Comparison of ENCODE assay signal across 7 mouse cellular contexts in genomic region chr19:6341453-6342077, GRCm38 (mm10). TPM values are rescaled to one million over a fixed set of nuclear protein-coding genes. Genes with fewer than 3 reads are reported as not detected.
DNase-seq lines count a peak whose midpoint lies in the region; ATAC-seq and TF ChIP-seq lines count a peak whose summit lies in the region.

No protein-coding gene starts in this region.

- no peak for TF ChIP-seq CTCF in embryonic fibroblast, embryonic 13.5 days (IDR thresholded peaks at IDR 0.05; ENCODE audit: borderline replicate concordance, insufficient read depth, low read length)

- DNase-seq in lung, adult 18-20 months: no peak
- no peak for DNase-seq in limb, embryonic 10.5 days (ENCODE audit: low spot score)
- DNase-seq in splenic B cell, adult 2 months (ENCODE audit: low read depth, low spot score): peak; percentile 73
- DNase-seq in ovary, postnatal 36 days (ENCODE audit: low spot score): no peak

- H3K27me3 ChIP-seq in lung, embryonic 15.5 days: no peaks in the 10 kb centered on the region
- no peaks in the 10 kb centered on the region for H3K27me3 ChIP-seq in limb, embryonic 10.5 days (ENCODE audit: low read depth, poor library complexity, severe bottlenecking)
- H3K27me3 ChIP-seq in splenic B cell, adult 2 months (ENCODE audit: control insufficient read depth, insufficient read depth, low read length, poor library complexity, severe bottlenecking): no peaks in the 10 kb centered on the region

- no peak for TF ChIP-seq POLR2A in embryonic fibroblast, embryonic 13.5 days (IDR thresholded peaks at IDR 0.05; ENCODE audit: low read depth, low read length)

- H3K9ac ChIP-seq in lung, embryonic 15.5 days: peak overlapping the region; percentile 53

- peak overlapping the region; percentile 61 for H3K4me3 ChIP-seq in lung, embryonic 15.5 days
- peak overlapping the region; percentile 61 for H3K4me3 ChIP-seq in embryonic fibroblast, embryonic 13.5 days (ENCODE audit: insufficient read depth, low read length)
- H3K4me3 ChIP-seq in limb, embryonic 10.5 days: peak overlapping the region; percentile 82

- 11% methylated on average over 22 of the region's 23 CpGs for WGBS in lung, embryonic 15.5 days
- 13% methylated on average over 23 of the region's 23 CpGs for WGBS in limb, embryonic 10.5 days

- ATAC-seq in lung, embryonic 15.5 days (ENCODE audit: borderline replicate concordance, extremely low read depth, low FRiP score, low TSS enrichment): no peak; the same call in 1 of the 2 replicates
- no peak for ATAC-seq in megakaryocyte progenitor cell, adult 5-6 weeks (replicated peaks; ENCODE audit: poor library complexity)

- no peaks in the 10 kb centered on the region for H3K9me3 ChIP-seq in lung, embryonic 15.5 days
- H3K9me3 ChIP-seq in limb, embryonic 10.5 days (replicated peaks): no peaks in the 10 kb centered on the region

- peaks cover 23% of the 10 kb centered on the region for H3K4me1 ChIP-seq in lung, embryonic 15.5 days
- H3K4me1 ChIP-seq in embryonic fibroblast, embryonic 13.5 days (ENCODE audit: control insufficient read depth, insufficient read depth, low read length): peaks cover 5% of the 10 kb centered on the region; the same call in 1 of the 2 replicates
- peaks cover 45% of the 10 kb centered on the region for H3K4me1 ChIP-seq in limb, embryonic 10.5 days

- peak overlapping the region; percentile 60 for H3K27ac ChIP-seq in lung, embryonic 15.5 days
- no peak overlapping the region for H3K27ac ChIP-seq in embryonic fibroblast, embryonic 13.5 days (ENCODE audit: insufficient read depth, low read length)
- peak overlapping the region; percentile 81 for H3K27ac ChIP-seq in limb, embryonic 10.5 days

- H3K4me2 ChIP-seq in lung, embryonic 15.5 days: peak overlapping the region; percentile 78

- H3K36me3 ChIP-seq in lung, embryonic 15.5 days: peaks cover 42% of the 10 kb centered on the region
- H3K36me3 ChIP-seq in limb, embryonic 10.5 days: peaks cover 86% of the 10 kb centered on the region
- H3K36me3 ChIP-seq in splenic B cell, adult 2 months (ENCODE audit: control insufficient read depth, insufficient read depth, low read length, poor library complexity, severe bottlenecking): peaks cover 16% of the 10 kb centered on the region

RNA-seq across cellular contexts. Expression of gene Map4k2, which starts 0.6 kb away (rescaled TPM):
- 19.2 and 22.9 TPM in 2 replicates for polyA plus RNA-seq in lung, embryonic 15.5 days (2015; fragmentation: Nextera tagmentation; extraction: Ambion mirVana)
- polyA plus RNA-seq in embryonic fibroblast, embryonic 13.5 days (2011; ENCODE audit: insufficient read length, low read depth, missing spikeins): 18.0 and 24.3 TPM in 2 replicates
- 10.4 and 15.2 TPM in 2 replicates for polyA plus RNA-seq in limb, embryonic 10.5 days (2016; fragmentation: Nextera tagmentation; extraction: Ambion mirVana)
- 15.8 and 16.3 TPM in 2 replicates for total RNA-seq in megakaryocyte progenitor cell, adult 5-6 weeks (2015)
- total RNA-seq in megakaryocyte progenitor cell, adult 5-6 weeks (2017): 30.5 and 45.4 TPM in 2 replicates

RNA-seq across cellular contexts. Expression of gene Men1, which starts 6.8 kb away (rescaled TPM):
- polyA plus RNA-seq in lung, embryonic 15.5 days (2015; fragmentation: Nextera tagmentation; extraction: Ambion mirVana): 82.6 and 85.7 TPM in 2 replicates
- polyA plus RNA-seq in embryonic fibroblast, embryonic 13.5 days (2011; ENCODE audit: insufficient read length, low read depth, missing spikeins): 36.1 and 37.5 TPM in 2 replicates
- 118 and 120 TPM in 2 replicates for polyA plus RNA-seq in limb, embryonic 10.5 days (2016; fragmentation: Nextera tagmentation; extraction: Ambion mirVana)
- 22.9 and 23.6 TPM in 2 replicates for total RNA-seq in megakaryocyte progenitor cell, adult 5-6 weeks (2015)
- 27.2 and 27.9 TPM in 2 replicates for total RNA-seq in megakaryocyte progenitor cell, adult 5-6 weeks (2017)

RNA-seq across cellular contexts. Expression of gene Sf1, which starts 21.9 kb away (rescaled TPM):
- polyA plus RNA-seq in lung, embryonic 15.5 days (2015; fragmentation: Nextera tagmentation; extraction: Ambion mirVana): 133 and 136 TPM in 2 replicates
- polyA plus RNA-seq in embryonic fibroblast, embryonic 13.5 days (2011; ENCODE audit: insufficient read length, low read depth, missing spikeins): 186 and 226 TPM in 2 replicates
- 193 and 206 TPM in 2 replicates for polyA plus RNA-seq in limb, embryonic 10.5 days (2016; fragmentation: Nextera tagmentation; extraction: Ambion mirVana)
- total RNA-seq in megakaryocyte progenitor cell, adult 5-6 weeks (2015): 268 and 287 TPM in 2 replicates
- total RNA-seq in megakaryocyte progenitor cell, adult 5-6 weeks (2017): 156 and 192 TPM in 2 replicates

RNA-seq across cellular contexts. Expression of gene Cdc42bpg, which starts 35.3 kb away (rescaled TPM):
- polyA plus RNA-seq in lung, embryonic 15.5 days (2015; fragmentation: Nextera tagmentation; extraction: Ambion mirVana): 0.77 and 0.92 TPM in 2 replicates
- 17.0 and 18.6 TPM in 2 replicates for polyA plus RNA-seq in embryonic fibroblast, embryonic 13.5 days (2011; ENCODE audit: insufficient read length, low read depth, missing spikeins)
- polyA plus RNA-seq in limb, embryonic 10.5 days (2016; fragmentation: Nextera tagmentation; extraction: Ambion mirVana): 0.15 and 0.38 TPM in 2 replicates
- total RNA-seq in megakaryocyte progenitor cell, adult 5-6 weeks (2015): 1.3 and 2.0 TPM in 2 replicates
- total RNA-seq in megakaryocyte progenitor cell, adult 5-6 weeks (2017): 3.2 and 3.5 TPM in 2 replicates

RNA-seq across cellular contexts. Expression of gene Pygm, which starts 42.6 kb away (rescaled TPM):
- 17.7 and 22.3 TPM in 2 replicates for polyA plus RNA-seq in lung, embryonic 15.5 days (2015; fragmentation: Nextera tagmentation; extraction: Ambion mirVana)
- 0.38 and 0.91 TPM in 2 replicates for polyA plus RNA-seq in embryonic fibroblast, embryonic 13.5 days (2011; ENCODE audit: insufficient read length, low read depth, missing spikeins)
- polyA plus RNA-seq in limb, embryonic 10.5 days (2016; fragmentation: Nextera tagmentation; extraction: Ambion mirVana): 2.5 and 3.0 TPM in 2 replicates
- total RNA-seq in megakaryocyte progenitor cell, adult 5-6 weeks (2015): 0.30 and 1.5 TPM in 2 replicates
- 0.47 TPM in 1 of 2 replicates, not detected in the other for total RNA-seq in megakaryocyte progenitor cell, adult 5-6 weeks (2017)
